Mouse (Mus musculus): ENCODE measurements around the gene 2900026A02Rik.

- TF ChIP-seq CTCF (IDR thresholded peaks at IDR 0.05) (no peak), POLR2A (IDR thresholded peaks at IDR 0.05; ENCODE audit: insufficient read depth, low read depth, low read length) (peak; percentile 62)
Observed at GRCm38 (mm10) chr5:113136951-113137487, 84.0 kb downstream of the 2900026A02Rik start.

Measured in heart, adult 2 months (tissue).